Mouse (Mus musculus) liver (tissue): Measurements from ENCODE around the gene Olfr323.
A peak's percentile ranks its signal among the peaks of the same experiment; 100 is the strongest.

Experiments used
- DNase-seq: peaks from one replicate; pipeline ENCODE4 v3.0.0-alpha.2; 2020; ENCODE audit warnings: mixed read lengths

Olfr323 gene

GRCm38 (mm10) chr11:58602800-58603560, 27.3 kb downstream of the Olfr323 start:
- no peak for DNase-seq

GRCm38 (mm10) chr11:58602062-58602461, 28.2 kb downstream of the Olfr323 start:
- no peak for DNase-seq

- no peak for DNase-seq
These were observed 32.5 kb downstream of the Olfr323 start for GRCm38 (mm10) chr11:58597837-58598236.

GRCm38 (mm10) chr11:58594814-58595213, 35.5 kb downstream of the Olfr323 start, which contains the start of gene Olfr324:
Gene Olfr324 (plus strand): TSS chr11:58595114.
- no peak for DNase-seq

- DNase-seq = no peak
These were observed 41.6 kb downstream of the Olfr323 start for GRCm38 (mm10) chr11:58588620-58589250.

GRCm38 (mm10) chr11:58587898-58588348, 42.4 kb downstream of the Olfr323 start:
- DNase-seq = peak; percentile 85

GRCm38 (mm10) chr11:58578636-58579035, 51.7 kb downstream of the Olfr323 start:
- DNase-seq = no peak

GRCm38 (mm10) chr11:58577430-58577829, 52.9 kb downstream of the Olfr323 start, which contains the start of gene Olfr325:
Gene Olfr325 (plus strand): TSS chr11:58577730.
- DNase-seq = no peak
